Mouse (Mus musculus) erythroblast, adult 5-6 weeks (primary cell): ENCODE results near the gene Tcf12. TPM values are rescaled to one million over a fixed set of nuclear protein-coding genes. Genes with fewer than 3 reads are reported as not detected.

Experiments used
- ATAC-seq: replicated peaks from 2 replicates; pipeline ENCODE4 v1.8.0; 2016; ENCODE audit warnings: moderate number of reproducible peaks, mild to moderate bottlenecking, moderate TSS enrichment, inconsistent platforms; ENCODE audit not compliant: poor library complexity, low FRiP score, severe bottlenecking
- total RNA-seq, 2 experiments: library from RNA; stranded (forward) in 1 of 2; stranded (reverse) in 1 of 2; fragments of 150-400 nt in 1 of 2; fragments of 200-764, 138-1000 nt in 1 of 2; gene quantifications; 2 replicates each; pipeline versions ENCODE4 v1.2.3 to v1.2.4; 2015 to 2017; ENCODE audit warnings: low replicate concordance in 2 of 2

The Tcf12 gene
- total RNA-seq, 2 experiments from 2014 or later, result 10.9 to 22.1 TPM

DNA sequence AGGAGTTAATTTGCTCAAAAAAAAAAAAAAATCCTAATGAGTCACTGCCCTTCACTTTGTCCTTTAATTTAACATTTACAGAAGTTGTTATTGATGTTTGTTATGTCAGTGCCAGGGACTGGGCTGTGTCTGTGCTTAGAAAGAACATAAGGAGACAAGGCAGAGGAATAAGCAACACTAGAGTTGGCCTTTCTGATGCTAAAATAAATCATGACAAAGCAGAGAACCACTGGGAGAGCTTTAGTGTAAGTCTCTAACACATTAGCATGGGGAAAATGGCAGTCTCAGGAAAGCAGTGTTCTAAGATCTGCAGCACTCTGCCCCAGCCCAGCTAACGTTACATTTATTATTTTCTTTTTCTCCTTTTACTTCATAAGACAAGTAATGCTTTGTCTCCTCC is 121.3 kb downstream of the Tcf12 start:
- no peak for ATAC-seq

GRCm38 (mm10) chr9:71989663-71990062 is 122.0 kb downstream of the Tcf12 start:
- ATAC-seq, result no peak

DNA sequence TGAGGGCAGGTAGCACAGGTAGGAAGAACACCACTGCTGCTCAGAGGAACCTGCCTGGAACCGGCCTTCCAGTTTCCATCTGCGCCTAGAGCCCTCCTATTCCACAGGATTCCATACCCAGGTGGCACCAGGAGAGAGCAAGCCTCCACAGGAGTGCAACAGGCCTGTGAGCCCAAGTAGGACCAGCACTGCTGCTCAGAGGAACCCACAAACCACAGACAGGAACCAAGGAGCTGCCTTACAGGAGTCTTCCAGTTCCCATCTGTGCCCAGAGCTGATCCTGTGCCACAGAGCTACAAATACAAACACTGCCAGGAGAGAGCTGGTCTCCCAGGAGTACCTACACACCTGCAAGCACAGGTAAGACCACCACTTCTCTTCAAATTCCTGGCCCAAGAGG is 125.0 kb downstream of the Tcf12 start:
- ATAC-seq, result no peak

- no peak for ATAC-seq
These were observed 128.8 kb downstream of the Tcf12 start for GRCm38 (mm10) chr9:71982826-71983225.

- ATAC-seq, result no peak
These were observed 130.6 kb downstream of the Tcf12 start for GRCm38 (mm10) chr9:71981071-71981470.

DNA sequence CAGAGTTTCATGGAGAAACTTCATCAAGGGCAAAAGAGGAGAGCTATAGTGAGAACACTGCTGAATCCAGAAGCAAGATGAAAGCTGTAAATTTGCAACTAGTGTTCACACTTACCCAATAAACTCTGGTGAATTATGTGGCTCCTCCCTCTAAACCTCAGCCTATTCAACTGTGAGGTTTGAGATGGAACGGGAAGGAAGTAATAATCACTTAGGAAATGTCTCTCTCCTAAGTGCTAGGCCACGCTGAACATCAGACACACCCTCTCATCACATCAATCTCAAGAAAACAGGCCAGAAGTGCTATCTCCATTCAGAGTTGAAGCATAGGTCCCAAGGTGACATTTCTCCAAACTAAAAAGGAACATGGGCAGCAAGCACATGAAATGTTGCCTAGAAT is 131.1 kb downstream of the Tcf12 start:
- ATAC-seq, result no peak

DNA sequence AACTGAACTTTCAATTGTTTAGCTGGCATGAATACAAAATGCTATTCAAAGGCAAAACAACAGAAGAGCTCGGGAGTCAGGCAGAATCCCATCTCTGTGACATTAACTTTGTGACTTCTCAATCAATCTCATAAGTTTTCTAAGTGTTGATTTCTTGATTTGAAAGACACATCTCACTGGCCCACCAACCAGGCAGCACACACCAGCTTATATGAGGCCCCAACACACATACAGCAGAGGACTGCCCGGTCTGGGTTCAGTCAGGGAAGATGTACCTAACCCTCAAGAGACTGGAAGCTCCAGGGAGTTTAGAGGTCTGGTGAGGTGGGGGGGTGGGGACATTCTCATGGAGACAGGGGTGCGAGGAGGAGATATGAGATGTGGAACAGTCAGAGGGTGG is 132.8 kb downstream of the Tcf12 start:
- no peak for ATAC-seq

DNA sequence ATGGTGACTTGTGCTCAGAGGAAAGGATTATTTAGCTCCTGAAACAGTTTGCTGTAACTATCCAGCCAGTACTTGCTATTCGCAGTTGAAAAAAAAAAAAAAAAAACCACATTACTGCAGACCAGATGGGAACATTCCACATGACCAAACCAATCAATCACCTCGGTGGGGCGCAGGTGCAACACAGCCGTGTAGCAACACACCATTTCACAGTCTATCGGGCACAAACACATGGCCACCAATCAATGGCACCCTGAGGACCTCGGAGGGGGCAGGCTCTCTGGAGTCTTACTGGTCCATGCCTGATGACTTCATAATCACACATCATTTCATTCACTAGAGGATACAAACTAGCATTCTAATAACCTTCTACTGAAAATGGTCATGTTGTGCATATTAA is 135.6 kb downstream of the Tcf12 start:
- ATAC-seq, result peak; percentile 80

DNA sequence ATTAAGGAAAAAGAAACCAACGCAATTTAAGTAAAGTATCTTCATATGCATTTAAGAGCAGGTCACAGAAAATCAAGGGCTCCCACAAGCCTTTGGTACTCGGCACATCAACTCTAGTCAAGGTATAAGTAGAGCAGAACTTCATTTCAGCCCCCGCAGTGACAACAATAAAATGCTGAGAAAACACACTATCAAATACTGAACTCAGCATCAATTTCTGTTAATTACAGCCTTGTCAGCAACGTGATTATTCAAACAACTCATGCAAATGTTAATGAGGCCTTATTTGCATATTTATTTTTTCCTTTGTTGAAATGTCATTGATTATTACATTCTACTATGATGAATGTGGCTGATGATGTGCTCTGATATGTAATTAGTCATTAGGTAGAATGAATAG is 136.5 kb downstream of the Tcf12 start:
- ATAC-seq, result no peak

DNA sequence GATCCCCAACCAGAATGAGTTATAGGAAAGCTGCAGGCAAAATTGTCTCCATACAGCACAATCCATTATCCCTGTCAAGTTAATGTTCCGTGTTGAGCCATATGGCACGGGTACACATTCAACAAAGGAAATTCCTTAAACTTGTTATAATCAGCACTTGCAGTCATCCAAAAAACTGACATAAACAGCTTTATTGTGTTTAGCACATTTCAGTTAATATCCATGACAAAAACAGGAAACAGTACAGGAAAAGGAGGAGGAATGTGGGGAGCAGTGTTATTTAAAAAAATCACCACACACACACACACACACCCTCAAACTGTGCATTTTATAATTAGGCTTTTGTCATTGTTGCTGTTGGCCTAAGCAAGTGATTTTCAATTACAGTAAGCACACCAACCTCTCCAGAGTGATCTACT is 137.1 kb downstream of the Tcf12 start:
- no peak for ATAC-seq

DNA sequence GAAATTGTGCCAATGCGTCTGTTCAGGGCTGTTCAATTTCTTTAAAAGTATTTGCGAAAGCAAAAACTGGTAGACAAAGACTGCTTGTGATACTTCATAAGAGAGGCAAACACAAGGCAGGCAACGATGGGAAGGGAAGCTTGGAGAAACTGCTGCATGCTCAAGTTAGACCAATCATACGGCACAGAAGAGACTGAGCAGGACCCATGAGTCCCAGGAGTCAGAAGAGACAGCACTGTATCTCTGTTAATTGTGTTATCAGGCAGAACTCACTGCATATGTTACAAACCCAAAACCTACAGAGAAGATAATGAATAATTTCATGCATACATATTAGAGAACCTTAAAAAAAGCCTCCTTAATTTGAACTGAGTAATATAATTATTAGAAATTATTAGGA is 147.6 kb downstream of the Tcf12 start:
- ATAC-seq, result no peak

GRCm38 (mm10) chr9:71960026-71960396 is 151.7 kb downstream of the Tcf12 start:
- no peak for ATAC-seq

DNA sequence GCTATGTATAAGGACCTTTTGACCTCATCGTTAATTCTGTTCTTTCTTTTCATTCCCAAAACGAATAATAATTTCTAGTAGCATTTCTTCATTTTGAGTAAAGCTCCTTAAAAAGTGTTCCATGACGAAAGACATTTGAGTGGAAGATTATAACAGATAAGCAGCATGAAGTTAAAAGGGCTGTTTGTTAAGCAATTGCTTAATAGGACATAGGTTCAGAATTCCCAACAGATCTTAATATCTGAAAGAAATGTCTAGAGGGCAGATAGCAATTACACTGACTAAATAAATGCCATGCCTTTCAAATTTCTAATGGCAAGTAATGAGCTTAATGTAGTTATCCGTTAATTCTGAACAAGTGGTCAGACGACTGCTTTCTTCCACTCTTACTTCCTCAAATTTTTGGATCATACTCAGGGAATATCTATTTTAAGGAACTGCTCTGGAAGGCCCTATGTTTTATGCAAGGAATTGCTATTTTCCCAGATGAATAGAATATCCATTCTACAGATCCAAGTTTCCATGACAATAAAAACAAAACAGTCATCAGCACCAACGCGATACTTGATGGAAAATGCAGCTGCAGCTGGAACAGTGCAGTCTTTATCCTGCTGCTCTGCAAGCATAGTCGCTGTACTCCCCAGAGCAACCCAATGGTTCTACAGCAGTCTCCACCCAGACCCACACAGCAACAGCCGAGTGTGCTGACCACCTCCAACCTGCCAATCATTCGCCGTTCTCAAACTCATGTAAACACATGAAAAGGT is 152.2 kb downstream of the Tcf12 start:
- no peak for ATAC-seq

DNA sequence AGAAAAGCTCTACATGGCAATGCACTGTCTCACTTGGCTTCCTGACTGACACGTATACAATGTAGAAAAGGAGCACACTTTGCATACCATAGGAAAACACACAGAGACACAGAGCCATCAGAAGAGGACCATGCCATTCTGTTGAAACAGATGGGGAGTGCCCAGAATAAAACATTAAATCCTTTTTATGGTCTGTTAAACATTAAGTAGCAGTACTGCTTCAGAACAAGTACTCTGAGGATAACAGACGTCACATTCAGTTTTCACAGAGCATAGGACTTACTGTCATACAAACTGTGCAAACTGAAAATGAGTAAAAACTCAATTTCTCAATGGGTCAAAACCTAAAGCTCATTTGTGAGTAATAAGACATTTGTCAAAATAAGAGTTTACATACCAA is 158.5 kb downstream of the Tcf12 start:
- ATAC-seq, result no peak

DNA sequence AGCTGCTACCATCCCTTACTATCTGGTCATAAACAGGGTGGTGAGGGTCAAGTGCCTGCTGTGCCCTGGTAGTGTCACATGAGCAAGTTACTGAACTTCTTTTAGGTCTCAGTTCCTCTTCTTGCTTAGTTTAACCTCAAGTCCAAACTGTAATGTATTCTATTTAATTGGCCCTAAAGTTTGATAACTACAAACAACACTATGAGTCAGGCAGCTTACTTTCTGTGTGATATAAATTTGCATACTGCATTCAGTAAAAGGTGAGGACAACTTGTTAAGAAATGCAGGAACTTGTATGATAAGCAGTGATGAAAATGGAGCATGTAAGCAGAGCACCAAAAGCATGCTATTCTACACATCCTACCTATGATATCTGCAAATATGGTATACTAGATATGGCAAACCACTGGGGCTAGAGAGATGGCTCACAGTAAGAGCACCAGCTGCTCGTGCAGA is 159.0 kb downstream of the Tcf12 start:
- no peak for ATAC-seq

- ATAC-seq, result no peak
These were observed 159.7 kb downstream of the Tcf12 start for GRCm38 (mm10) chr9:71951926-71952325.

DNA sequence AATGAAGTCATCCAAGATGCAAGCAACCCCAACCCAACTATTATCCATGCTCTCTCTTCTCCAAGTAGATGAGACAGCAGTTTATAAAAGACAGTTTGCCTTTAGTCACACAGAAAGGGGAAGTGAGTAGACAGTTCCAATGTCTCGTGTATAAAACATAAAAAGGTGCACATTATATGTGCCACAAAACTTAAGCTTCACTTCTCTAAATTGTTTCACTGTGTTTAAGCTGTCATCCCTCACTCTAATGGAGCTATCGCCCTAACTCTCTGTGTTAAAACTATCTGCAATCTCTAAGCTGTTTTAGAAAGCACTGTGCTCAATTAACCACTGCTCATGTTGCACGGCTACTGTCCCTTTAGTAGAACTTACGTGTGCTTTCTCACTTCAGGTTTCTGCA is 160.3 kb downstream of the Tcf12 start:
- no peak for ATAC-seq

DNA sequence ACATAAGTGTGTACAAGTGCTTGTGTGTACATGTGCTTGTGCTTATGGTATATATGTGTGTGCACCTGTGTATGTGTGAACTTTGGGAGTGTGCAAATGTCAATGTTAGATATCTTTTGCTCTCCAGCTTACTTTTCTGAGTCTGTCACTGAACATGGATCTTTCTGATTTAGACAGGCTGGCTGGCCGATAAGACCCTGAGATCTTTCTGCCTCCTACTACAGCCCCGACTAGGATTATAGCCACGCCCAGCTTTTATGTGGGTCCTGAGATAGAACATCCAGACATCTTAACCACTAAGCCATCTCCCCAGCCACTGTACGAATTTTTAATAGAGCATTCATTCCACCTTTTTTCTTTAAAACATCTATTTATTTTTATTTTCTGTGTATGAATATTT is 166.9 kb downstream of the Tcf12 start:
- no peak for ATAC-seq

GRCm38 (mm10) chr9:71942424-71942823 is 169.2 kb downstream of the Tcf12 start:
- ATAC-seq, result no peak

DNA sequence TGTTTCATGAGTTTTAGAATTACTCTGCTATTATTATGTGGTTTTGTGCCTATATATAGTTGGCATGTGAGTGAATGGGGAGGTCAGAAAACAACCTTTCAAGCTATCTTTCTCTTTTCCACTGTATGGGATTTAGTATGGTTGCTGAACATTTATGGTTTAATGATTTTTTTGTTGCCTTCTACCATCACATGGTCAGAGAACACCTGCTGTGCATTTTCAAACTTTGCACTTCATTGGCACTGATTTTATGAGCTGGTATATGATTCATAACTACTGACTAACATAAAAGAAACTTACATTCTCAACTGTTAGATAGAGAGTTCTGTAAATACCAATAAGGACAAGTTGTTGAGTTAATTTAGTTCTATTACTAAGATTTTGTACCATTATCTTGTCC is 171.7 kb downstream of the Tcf12 start:
- ATAC-seq, result no peak

DNA sequence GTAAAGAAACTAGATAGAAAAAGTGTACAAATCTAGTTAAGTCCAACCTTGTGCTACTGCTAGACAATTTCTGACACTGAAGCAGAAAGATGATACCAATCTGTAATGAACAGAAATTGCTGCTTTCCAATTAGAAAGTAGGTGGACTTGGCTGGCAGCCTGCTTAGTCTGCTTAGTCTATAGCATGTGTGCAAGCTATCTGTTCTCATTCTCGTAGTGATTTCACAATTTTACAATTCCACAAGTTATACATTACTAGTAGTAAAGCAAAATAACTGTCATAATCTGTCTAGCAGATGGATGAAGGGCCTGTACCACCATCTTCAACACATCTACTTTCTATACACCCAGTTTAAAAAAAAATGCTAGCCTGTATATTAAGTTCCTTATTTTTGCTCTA is 175.5 kb downstream of the Tcf12 start:
- ATAC-seq, result no peak

GRCm38 (mm10) chr9:71934833-71935232 is 176.8 kb downstream of the Tcf12 start:
- ATAC-seq, result no peak
